Mouse (Mus musculus): ENCODE data around the gene Apol10b. TPM values are rescaled to one million over a fixed set of nuclear protein-coding genes. Genes with fewer than 3 reads are reported as not detected.
"Not testable (repeated sequence)": the region's sequence is repeated elsewhere in the genome, so short reads cannot be mapped to it uniquely, and the experiment has no call there.

The Apol10b gene
- 1.9 and 4.3 TPM in 2 replicates for polyA plus RNA-seq (2012; ENCODE audit: insufficient read depth, insufficient read length, missing spikeins)

GRCm38 (mm10) chr15:77595961-77596360, at the start of gene Apol10b:
Gene Apol10b (minus strand): TSS chr15:77596125.
- Histone ChIP-seq H3K27ac (replicated peaks; ENCODE audit: low read depth, low read length) (peak within 1 kb of the TSS; percentile 99), H3K4me1 (ENCODE audit: control insufficient read depth, insufficient read depth, insufficient read length, low read length) (peaks cover 41% of the 10 kb centered on the region), H3K4me3 (ENCODE audit: insufficient read depth, low read depth, low read length) (peak within 1 kb of the TSS; percentile 26)

GRCm38 (mm10) chr15:77643176-77643575, 47.3 kb upstream of the Apol10b start, which contains the start of gene Apol11b:
Gene Apol11b (minus strand): TSS chr15:77643286.
- H3K27ac ChIP-seq (replicated peaks; ENCODE audit: low read depth, low read length); H3K4me1 ChIP-seq (ENCODE audit: control insufficient read depth, insufficient read depth, insufficient read length, low read length); H3K4me3 ChIP-seq (ENCODE audit: insufficient read depth, low read depth, low read length): not testable (repeated sequence)

GRCm38 (mm10) chr15:77629822-77630221, 33.9 kb upstream of the Apol10b start:
- not testable (repeated sequence) for H3K4me1 ChIP-seq (ENCODE audit: control insufficient read depth, insufficient read depth, insufficient read length, low read length); H3K4me3 ChIP-seq (ENCODE audit: insufficient read depth, low read depth, low read length); H3K27ac ChIP-seq (replicated peaks; ENCODE audit: low read depth, low read length)

- H3K4me1 ChIP-seq (ENCODE audit: control insufficient read depth, insufficient read depth, insufficient read length, low read length); H3K27ac ChIP-seq (replicated peaks; ENCODE audit: low read depth, low read length); H3K4me3 ChIP-seq (ENCODE audit: insufficient read depth, low read depth, low read length): not testable (repeated sequence)
Measured at GRCm38 (mm10) chr15:77628647-77629046, 32.7 kb upstream of the Apol10b start.

- not testable (repeated sequence) for H3K27ac ChIP-seq (replicated peaks; ENCODE audit: low read depth, low read length); H3K4me3 ChIP-seq (ENCODE audit: insufficient read depth, low read depth, low read length); H3K4me1 ChIP-seq (ENCODE audit: control insufficient read depth, insufficient read depth, insufficient read length, low read length)
Measured at GRCm38 (mm10) chr15:77626471-77626870, 30.5 kb upstream of the Apol10b start.

- Histone ChIP-seq H3K27ac (replicated peaks; ENCODE audit: low read depth, low read length) (peak overlapping the region; percentile 12; the same call in 1 of the 2 replicates), H3K4me1 (ENCODE audit: control insufficient read depth, insufficient read depth, insufficient read length, low read length) (peaks cover 7% of the 10 kb centered on the region; the same call in 1 of the 2 replicates), H3K4me3 (ENCODE audit: insufficient read depth, low read depth, low read length) (no peak overlapping the region)
Measured at GRCm38 (mm10) chr15:77624710-77625109, 28.8 kb upstream of the Apol10b start.

- no peak overlapping the region for H3K4me3 ChIP-seq (ENCODE audit: insufficient read depth, low read depth, low read length)
- H3K27ac ChIP-seq (replicated peaks; ENCODE audit: low read depth, low read length), result peak overlapping the region; percentile 88
- H3K4me1 ChIP-seq (ENCODE audit: control insufficient read depth, insufficient read depth, insufficient read length, low read length), result 0 out of 2 replicates have a peak, but pooled peaks cover 5% of the 10 kb centered on the region
Measured at GRCm38 (mm10) chr15:77606069-77606468, 10.1 kb upstream of the Apol10b start.

- H3K27ac ChIP-seq (replicated peaks; ENCODE audit: low read depth, low read length), result peak within 1 kb of the TSS; percentile 100
Measured at GRCm38 (mm10) chr15:77598958-77599357, 3.0 kb upstream of the Apol10b start, which contains the start of gene Gm36245. Gene Gm36245 (plus strand): TSS chr15:77599258.

GRCm38 (mm10) chr15:77598429-77598828, 2.5 kb upstream of the Apol10b start:
- H3K4me1 ChIP-seq (ENCODE audit: control insufficient read depth, insufficient read depth, insufficient read length, low read length), result peaks cover 29% of the 10 kb centered on the region
- peak overlapping the region; percentile 100 for H3K27ac ChIP-seq (replicated peaks; ENCODE audit: low read depth, low read length)
- H3K4me3 ChIP-seq (ENCODE audit: insufficient read depth, low read depth, low read length), result no peak overlapping the region

More at GRCm38 (mm10) chr15:77598958-77599357, 3.0 kb upstream of the Apol10b start, which contains the start of gene Gm36245:
- Histone ChIP-seq H3K4me3 (ENCODE audit: insufficient read depth, low read depth, low read length) (no peak within 1 kb of the TSS), H3K4me1 (ENCODE audit: control insufficient read depth, insufficient read depth, insufficient read length, low read length) (peaks cover 26% of the 10 kb centered on the region)

GRCm38 (mm10) chr15:77593557-77593956, 2.4 kb downstream of the Apol10b start:
- Histone ChIP-seq H3K27ac (replicated peaks; ENCODE audit: low read depth, low read length) (peak overlapping the region; percentile 99), H3K4me1 (ENCODE audit: control insufficient read depth, insufficient read depth, insufficient read length, low read length) (peaks cover 49% of the 10 kb centered on the region), H3K4me3 (ENCODE audit: insufficient read depth, low read depth, low read length) (peak overlapping the region; percentile 0; the same call in 1 of the 2 replicates)

GRCm38 (mm10) chr15:77590881-77591280, 5.0 kb downstream of the Apol10b start:
- Histone ChIP-seq H3K27ac (replicated peaks; ENCODE audit: low read depth, low read length) (peak overlapping the region; percentile 81), H3K4me3 (ENCODE audit: insufficient read depth, low read depth, low read length) (no peak overlapping the region), H3K4me1 (ENCODE audit: control insufficient read depth, insufficient read depth, insufficient read length, low read length) (peaks cover 46% of the 10 kb centered on the region)

- peak overlapping the region; percentile 79 for H3K27ac ChIP-seq (replicated peaks; ENCODE audit: low read depth, low read length)
- H3K4me1 ChIP-seq (ENCODE audit: control insufficient read depth, insufficient read depth, insufficient read length, low read length), result peaks cover 43% of the 10 kb centered on the region
- no peak overlapping the region for H3K4me3 ChIP-seq (ENCODE audit: insufficient read depth, low read depth, low read length)
Measured at GRCm38 (mm10) chr15:77588981-77589380, 6.9 kb downstream of the Apol10b start.

GRCm38 (mm10) chr15:77587026-77587425, 8.9 kb downstream of the Apol10b start:
- H3K4me3 ChIP-seq (ENCODE audit: insufficient read depth, low read depth, low read length), result no peak overlapping the region
- peak overlapping the region; percentile 51 for H3K27ac ChIP-seq (replicated peaks; ENCODE audit: low read depth, low read length)
- H3K4me1 ChIP-seq (ENCODE audit: control insufficient read depth, insufficient read depth, insufficient read length, low read length), result peaks cover 36% of the 10 kb centered on the region

- Histone ChIP-seq H3K27ac (replicated peaks; ENCODE audit: low read depth, low read length) (peak overlapping the region; percentile 90), H3K4me1 (ENCODE audit: control insufficient read depth, insufficient read depth, insufficient read length, low read length) (peaks cover 9% of the 10 kb centered on the region; the same call in 1 of the 2 replicates), H3K4me3 (ENCODE audit: insufficient read depth, low read depth, low read length) (no peak overlapping the region)
Measured at GRCm38 (mm10) chr15:77581681-77582080, 14.2 kb downstream of the Apol10b start.

GRCm38 (mm10) chr15:77579311-77579710, 16.6 kb downstream of the Apol10b start:
- Histone ChIP-seq H3K4me3 (ENCODE audit: insufficient read depth, low read depth, low read length) (no peak overlapping the region), H3K4me1 (ENCODE audit: control insufficient read depth, insufficient read depth, insufficient read length, low read length) (peaks cover 6% of the 10 kb centered on the region; the same call in 1 of the 2 replicates), H3K27ac (replicated peaks; ENCODE audit: low read depth, low read length) (no peak overlapping the region)

GRCm38 (mm10) chr15:77578801-77579200, 17.1 kb downstream of the Apol10b start:
- no peak overlapping the region for H3K27ac ChIP-seq (replicated peaks; ENCODE audit: low read depth, low read length)
- peaks cover 6% of the 10 kb centered on the region; the same call in 1 of the 2 replicates for H3K4me1 ChIP-seq (ENCODE audit: control insufficient read depth, insufficient read depth, insufficient read length, low read length)
- no peak overlapping the region for H3K4me3 ChIP-seq (ENCODE audit: insufficient read depth, low read depth, low read length)

Data from brown adipose tissue, adult 24 weeks (tissue).